Mouse (Mus musculus): ENCODE measurements around the gene Rnf180. TPM values are rescaled to one million over a fixed set of nuclear protein-coding genes. Genes with fewer than 3 reads are reported as not detected.

The Rnf180 gene
- polyA plus RNA-seq, 1 experiment from 2014 or later, result 6.8 TPM

DNA sequence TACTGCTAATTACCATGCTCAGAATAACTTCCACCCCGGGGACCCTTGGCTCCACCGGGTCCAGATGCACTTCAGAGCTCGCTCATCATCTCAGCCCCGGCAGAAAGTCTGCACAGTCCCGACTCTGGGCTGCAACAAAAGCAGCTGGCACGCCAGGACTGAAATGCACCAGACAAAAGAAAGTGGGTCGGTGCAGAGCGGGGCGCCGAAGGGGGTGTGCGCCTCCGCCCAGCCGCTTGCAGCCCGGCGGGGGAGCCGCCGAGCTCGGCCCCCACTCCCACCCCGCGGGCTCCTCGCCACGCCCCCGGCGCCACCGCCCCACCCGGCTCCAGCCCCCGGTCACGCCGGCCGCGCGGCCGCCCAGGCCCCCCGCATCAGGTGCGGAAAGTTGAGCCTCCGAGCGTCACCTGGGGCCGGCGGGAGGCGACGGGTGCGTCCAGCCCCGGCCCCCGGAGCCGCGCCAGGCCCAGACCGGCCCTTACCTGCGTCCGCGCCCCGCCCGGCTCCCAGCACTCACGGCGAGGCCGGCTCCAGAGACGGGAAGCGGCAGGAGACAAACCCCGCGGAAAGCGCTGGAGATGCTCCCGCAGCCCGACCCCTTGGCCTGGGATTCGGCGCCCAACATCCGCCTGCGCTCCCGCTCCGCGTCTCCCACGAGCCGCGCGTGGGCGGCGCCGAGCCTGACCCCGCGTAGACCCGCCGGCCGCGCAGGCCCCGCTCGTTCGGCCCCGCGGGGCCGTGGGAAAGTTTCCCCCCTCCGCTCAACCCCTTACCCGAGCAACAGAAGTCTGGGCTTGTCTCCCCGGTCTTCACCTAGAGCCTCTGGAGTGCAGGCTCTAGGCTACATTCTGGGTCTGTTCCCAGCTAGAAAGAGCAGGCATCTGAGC lies 591 bp downstream of the Rnf180 start:
- peak overlapping the region; percentile 3 for H3K27ac ChIP-seq (replicated peaks)
- ATAC-seq (ENCODE audit: insufficient number of reproducible peaks, low FRiP score, low TSS enrichment, low read depth), result peak; percentile 87

DNA sequence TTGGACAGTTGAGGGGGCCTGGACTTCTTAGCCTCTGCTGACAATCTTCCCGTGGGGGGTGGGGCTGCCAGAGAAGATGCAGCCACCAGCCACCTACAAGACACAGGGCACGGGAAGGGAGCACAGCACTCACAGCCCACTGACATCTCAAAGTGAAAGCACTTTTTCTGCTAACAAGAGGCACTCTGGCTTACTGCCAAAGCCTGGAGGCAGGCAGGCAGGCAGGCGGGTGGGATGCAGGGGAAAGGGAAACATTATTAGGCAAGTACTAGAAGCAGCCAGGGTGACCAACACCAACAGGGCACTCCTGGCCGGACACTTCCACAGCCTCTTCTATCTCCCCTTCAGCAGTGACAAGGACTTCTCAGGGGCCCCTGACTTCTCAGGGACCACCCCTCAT lies 2.8 kb downstream of the Rnf180 start:
- Histone ChIP-seq H3K36me3 (no peaks in the 10 kb centered on the region), H3K4me2 (replicated peaks) (peak overlapping the region; percentile 34; the same call in 1 of the 2 replicates), H3K9me3 (replicated peaks) (no peaks in the 10 kb centered on the region), H3K4me3 (replicated peaks) (no peak overlapping the region), H3K27ac (replicated peaks) (no peak overlapping the region), H3K27me3 (no peaks in the 10 kb centered on the region), H3K4me1 (peaks cover 18% of the 10 kb centered on the region), H3K9ac (no peak overlapping the region)
- 23% methylated on average over 4 of the region's 4 CpGs for WGBS
- no peak for ATAC-seq (ENCODE audit: insufficient number of reproducible peaks, low FRiP score, low TSS enrichment, low read depth)

More for the DNA sequence above, 591 bp downstream of the Rnf180 start:
- H3K9ac ChIP-seq, result peak overlapping the region; percentile 71
- no peaks in the 10 kb centered on the region for H3K36me3 ChIP-seq
- under 1% methylated on average over 66 of the region's 91 CpGs for WGBS
- peak overlapping the region; percentile 89 for H3K4me2 ChIP-seq (replicated peaks)
- no peaks in the 10 kb centered on the region for H3K9me3 ChIP-seq (replicated peaks)
- peaks cover 18% of the 10 kb centered on the region for H3K4me1 ChIP-seq
- H3K27me3 ChIP-seq, result no peaks in the 10 kb centered on the region
- peak overlapping the region; percentile 82 for H3K4me3 ChIP-seq (replicated peaks)

DNA sequence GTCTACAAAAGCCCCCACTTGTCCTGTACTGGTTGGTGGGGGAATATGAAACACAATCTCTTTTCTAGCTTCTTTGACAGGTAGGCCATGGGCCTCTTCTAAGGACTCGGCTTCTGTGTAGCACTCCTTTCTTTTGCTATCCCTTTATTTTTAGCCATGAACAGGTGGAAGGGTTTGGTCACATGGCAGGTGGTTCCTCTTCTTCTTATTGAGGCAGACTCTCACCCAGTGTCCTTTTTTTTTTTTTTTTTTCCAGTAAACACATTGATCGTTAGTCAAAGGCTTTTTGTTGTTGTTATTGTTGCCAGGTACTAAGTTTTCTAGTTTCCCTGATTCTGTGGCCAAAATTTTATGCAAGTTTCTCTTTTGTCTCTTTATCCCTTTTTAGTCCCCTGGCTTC lies 4.0 kb downstream of the Rnf180 start:
- no peak for ATAC-seq (ENCODE audit: insufficient number of reproducible peaks, low FRiP score, low TSS enrichment, low read depth)
- Histone ChIP-seq H3K27ac (replicated peaks) (no peak overlapping the region), H3K9me3 (replicated peaks) (no peaks in the 10 kb centered on the region), H3K4me1 (peaks cover 18% of the 10 kb centered on the region), H3K36me3 (no peaks in the 10 kb centered on the region), H3K4me2 (replicated peaks) (no peak overlapping the region), H3K27me3 (no peaks in the 10 kb centered on the region), H3K4me3 (replicated peaks) (no peak overlapping the region), H3K9ac (no peak overlapping the region)
- WGBS, result 84% methylated on average over 2 of the region's 2 CpGs

DNA sequence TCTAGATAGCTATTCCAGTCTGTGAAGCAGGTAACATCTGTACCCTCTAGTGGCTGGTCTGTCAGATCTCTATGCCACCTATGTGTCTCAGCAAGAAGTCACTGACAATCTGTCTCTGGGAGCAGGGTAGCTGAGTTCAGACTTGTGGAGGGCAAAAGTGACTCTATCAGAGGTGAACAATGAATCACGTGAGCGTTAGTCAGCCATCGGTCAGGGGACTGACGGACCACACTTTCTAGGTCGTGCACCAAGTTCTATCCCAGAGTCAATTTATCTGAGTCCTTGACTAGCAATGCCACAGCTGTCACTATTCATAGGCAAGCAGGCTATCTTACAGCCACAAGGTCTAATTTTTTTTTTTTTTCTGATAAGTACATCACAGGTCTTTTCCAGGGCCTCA lies 4.6 kb downstream of the Rnf180 start:
- peaks cover 18% of the 10 kb centered on the region for H3K4me1 ChIP-seq
- H3K27me3 ChIP-seq, result no peaks in the 10 kb centered on the region
- ATAC-seq (ENCODE audit: insufficient number of reproducible peaks, low FRiP score, low TSS enrichment, low read depth), result no peak
- H3K27ac ChIP-seq (replicated peaks), result no peak overlapping the region
- no peak overlapping the region for H3K9ac ChIP-seq
- no peak overlapping the region for H3K4me2 ChIP-seq (replicated peaks)
- no peaks in the 10 kb centered on the region for H3K9me3 ChIP-seq (replicated peaks)
- no peak overlapping the region for H3K4me3 ChIP-seq (replicated peaks)
- no peaks in the 10 kb centered on the region for H3K36me3 ChIP-seq
- WGBS, result 93% methylated on average over 5 of the region's 5 CpGs

- Histone ChIP-seq H3K27ac (replicated peaks) (no peak overlapping the region), H3K4me1 (no peaks in the 10 kb centered on the region), H3K4me2 (replicated peaks) (no peak overlapping the region), H3K27me3 (no peaks in the 10 kb centered on the region), H3K36me3 (no peaks in the 10 kb centered on the region), H3K9me3 (replicated peaks) (no peaks in the 10 kb centered on the region), H3K9ac (no peak overlapping the region), H3K4me3 (replicated peaks) (no peak overlapping the region)
- WGBS, result 51% methylated on average over 8 of the region's 8 CpGs
- ATAC-seq (ENCODE audit: insufficient number of reproducible peaks, low FRiP score, low TSS enrichment, low read depth), result no peak
Measured at GRCm38 (mm10) chr13:105279397-105280018, 15.1 kb downstream of the Rnf180 start.

- H3K36me3 ChIP-seq, result no peaks in the 10 kb centered on the region
- no peaks in the 10 kb centered on the region for H3K9me3 ChIP-seq (replicated peaks)
- no peaks in the 10 kb centered on the region for H3K4me1 ChIP-seq
- no peak overlapping the region for H3K4me3 ChIP-seq (replicated peaks)
- ATAC-seq (ENCODE audit: insufficient number of reproducible peaks, low FRiP score, low TSS enrichment, low read depth), result no peak
- 90% methylated on average over 8 of the region's 8 CpGs for WGBS
- H3K27me3 ChIP-seq, result no peaks in the 10 kb centered on the region
- H3K9ac ChIP-seq, result no peak overlapping the region
- H3K4me2 ChIP-seq (replicated peaks), result no peak overlapping the region
- no peak overlapping the region for H3K27ac ChIP-seq (replicated peaks)
Measured at GRCm38 (mm10) chr13:105270394-105271094, 24.1 kb downstream of the Rnf180 start.

DNA sequence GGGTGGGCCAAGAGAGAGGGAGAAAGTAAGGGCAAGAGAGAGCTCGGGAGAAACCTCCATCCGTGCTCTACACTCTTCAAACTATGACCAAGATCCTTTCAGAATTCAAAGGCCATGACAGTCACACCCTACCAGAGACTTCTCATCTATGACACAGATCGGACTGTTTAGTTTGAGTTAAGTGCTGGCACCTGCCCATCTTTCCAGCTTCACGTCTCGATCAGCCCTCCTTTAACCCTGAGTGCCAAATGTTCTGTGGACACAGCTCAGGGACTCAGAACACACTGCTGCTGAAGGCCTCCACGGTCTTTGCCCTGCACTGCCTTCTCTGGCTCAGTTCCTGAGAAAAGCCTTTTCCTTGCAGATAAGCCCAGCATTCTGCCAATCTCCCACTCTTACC lies 27.2 kb downstream of the Rnf180 start:
- Histone ChIP-seq H3K4me1 (no peaks in the 10 kb centered on the region), H3K36me3 (no peaks in the 10 kb centered on the region), H3K27ac (replicated peaks) (no peak overlapping the region), H3K4me3 (replicated peaks) (no peak overlapping the region), H3K27me3 (no peaks in the 10 kb centered on the region), H3K9ac (no peak overlapping the region), H3K9me3 (replicated peaks) (no peaks in the 10 kb centered on the region), H3K4me2 (replicated peaks) (no peak overlapping the region)
- no peak for ATAC-seq (ENCODE audit: insufficient number of reproducible peaks, low FRiP score, low TSS enrichment, low read depth)
- WGBS, result 70% methylated on average over 6 of the region's 6 CpGs

GRCm38 (mm10) chr13:105266746-105267145 lies 27.9 kb downstream of the Rnf180 start:
- Histone ChIP-seq H3K4me1 (no peaks in the 10 kb centered on the region), H3K36me3 (no peaks in the 10 kb centered on the region), H3K27me3 (no peaks in the 10 kb centered on the region), H3K9ac (no peak overlapping the region), H3K4me2 (replicated peaks) (no peak overlapping the region), H3K27ac (replicated peaks) (no peak overlapping the region), H3K4me3 (replicated peaks) (no peak overlapping the region), H3K9me3 (replicated peaks) (no peaks in the 10 kb centered on the region)
- no peak for ATAC-seq (ENCODE audit: insufficient number of reproducible peaks, low FRiP score, low TSS enrichment, low read depth)
- WGBS, result 48% methylated on average over 3 of the region's 3 CpGs

DNA sequence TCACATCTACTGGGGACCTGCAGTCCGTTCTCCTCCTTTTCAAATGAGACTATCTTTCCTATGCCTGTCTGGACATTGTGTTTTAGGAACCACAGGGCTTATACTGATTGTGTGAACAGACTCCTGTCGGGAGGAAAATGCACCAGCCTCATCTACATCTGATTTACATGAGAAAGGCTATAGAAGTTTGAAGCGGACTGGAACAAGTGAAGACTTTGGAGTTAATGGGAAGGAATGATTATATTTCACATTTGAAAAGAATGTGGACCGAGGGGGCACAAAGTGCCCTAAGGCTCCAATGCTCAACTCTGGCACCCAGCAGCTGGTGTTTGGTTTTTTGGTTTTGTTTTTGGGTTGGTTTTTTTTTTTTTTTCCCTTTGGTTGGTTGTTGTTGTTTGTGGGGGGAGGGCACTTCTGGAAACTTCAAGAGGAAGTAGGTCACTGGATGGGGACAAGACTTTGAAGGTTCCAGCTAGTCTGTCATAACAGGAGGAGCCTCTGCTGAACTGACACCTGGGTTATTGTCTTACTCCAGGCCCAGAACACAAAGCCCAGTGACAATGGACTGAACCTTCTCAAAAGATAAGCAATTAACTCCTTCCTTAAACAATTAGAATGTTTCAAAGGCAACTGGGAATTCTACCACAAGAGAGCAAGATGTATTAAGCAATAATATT lies 37.7 kb downstream of the Rnf180 start:
- Histone ChIP-seq H3K4me3 (replicated peaks) (no peak overlapping the region), H3K27ac (replicated peaks) (no peak overlapping the region), H3K9ac (no peak overlapping the region), H3K4me2 (replicated peaks) (no peak overlapping the region), H3K27me3 (no peaks in the 10 kb centered on the region), H3K36me3 (no peaks in the 10 kb centered on the region), H3K4me1 (no peaks in the 10 kb centered on the region), H3K9me3 (replicated peaks) (no peaks in the 10 kb centered on the region)
- 64% methylated on average over 4 of the region's 4 CpGs for WGBS
- ATAC-seq (ENCODE audit: insufficient number of reproducible peaks, low FRiP score, low TSS enrichment, low read depth), result no peak

DNA sequence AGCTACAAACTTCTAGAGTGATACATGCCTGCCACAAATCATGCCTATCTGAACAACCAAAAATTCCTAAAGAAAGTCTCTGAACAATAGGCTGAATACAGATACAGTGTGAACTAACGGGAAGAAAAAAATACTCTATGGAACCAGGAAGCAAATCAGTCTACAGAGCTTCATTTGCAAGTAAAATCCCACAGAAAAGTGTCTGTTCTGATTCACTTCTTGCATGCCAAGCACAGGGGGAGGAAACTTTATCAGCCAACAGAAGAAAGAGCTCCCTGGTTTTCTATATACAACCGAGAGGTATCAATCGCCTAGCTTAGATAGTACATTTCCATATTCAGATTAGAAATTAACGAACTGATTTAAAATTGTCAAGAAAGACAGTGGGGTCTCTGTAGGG lies 43.8 kb downstream of the Rnf180 start:
- ATAC-seq (ENCODE audit: insufficient number of reproducible peaks, low FRiP score, low TSS enrichment, low read depth), result no peak
- no peak overlapping the region for H3K4me2 ChIP-seq (replicated peaks)
- no peak overlapping the region for H3K9ac ChIP-seq
- H3K9me3 ChIP-seq (replicated peaks), result no peaks in the 10 kb centered on the region
- 84% methylated on average over 4 of the region's 4 CpGs for WGBS
- no peaks in the 10 kb centered on the region for H3K27me3 ChIP-seq
- H3K27ac ChIP-seq (replicated peaks), result no peak overlapping the region
- no peaks in the 10 kb centered on the region for H3K36me3 ChIP-seq
- H3K4me3 ChIP-seq (replicated peaks), result no peak overlapping the region
- no peaks in the 10 kb centered on the region for H3K4me1 ChIP-seq

- WGBS, result 79% methylated on average over 9 of the region's 9 CpGs
- ATAC-seq (ENCODE audit: insufficient number of reproducible peaks, low FRiP score, low TSS enrichment, low read depth), result no peak
- Histone ChIP-seq H3K4me3 (replicated peaks) (no peak overlapping the region), H3K27me3 (no peaks in the 10 kb centered on the region), H3K4me2 (replicated peaks) (no peak overlapping the region), H3K9me3 (replicated peaks) (no peaks in the 10 kb centered on the region), H3K27ac (replicated peaks) (no peak overlapping the region), H3K4me1 (no peaks in the 10 kb centered on the region), H3K9ac (no peak overlapping the region), H3K36me3 (no peaks in the 10 kb centered on the region)
Measured at GRCm38 (mm10) chr13:105250264-105250663, 44.4 kb downstream of the Rnf180 start.
